Mouse (Mus musculus) ES-Bruce4 (cell line): ENCODE results near the gene Znrf3.

Experiments
- CTCF ChIP-seq: IDR thresholded peaks from one replicate; pipeline ENCODE4 v1.8.1; 2011; ENCODE audit warnings: low read depth, low read length
- EP300 ChIP-seq: IDR thresholded peaks from 2 replicates; pipeline ENCODE4 v1.6.1; 2011; ENCODE audit warnings: low read depth, low read length; ENCODE audit not compliant: insufficient read depth
- POLR2A ChIP-seq: IDR thresholded peaks from one replicate; pipeline ENCODE4 v1.8.1; 2011; ENCODE audit warnings: low read length; ENCODE audit not compliant: insufficient read depth

DNA sequence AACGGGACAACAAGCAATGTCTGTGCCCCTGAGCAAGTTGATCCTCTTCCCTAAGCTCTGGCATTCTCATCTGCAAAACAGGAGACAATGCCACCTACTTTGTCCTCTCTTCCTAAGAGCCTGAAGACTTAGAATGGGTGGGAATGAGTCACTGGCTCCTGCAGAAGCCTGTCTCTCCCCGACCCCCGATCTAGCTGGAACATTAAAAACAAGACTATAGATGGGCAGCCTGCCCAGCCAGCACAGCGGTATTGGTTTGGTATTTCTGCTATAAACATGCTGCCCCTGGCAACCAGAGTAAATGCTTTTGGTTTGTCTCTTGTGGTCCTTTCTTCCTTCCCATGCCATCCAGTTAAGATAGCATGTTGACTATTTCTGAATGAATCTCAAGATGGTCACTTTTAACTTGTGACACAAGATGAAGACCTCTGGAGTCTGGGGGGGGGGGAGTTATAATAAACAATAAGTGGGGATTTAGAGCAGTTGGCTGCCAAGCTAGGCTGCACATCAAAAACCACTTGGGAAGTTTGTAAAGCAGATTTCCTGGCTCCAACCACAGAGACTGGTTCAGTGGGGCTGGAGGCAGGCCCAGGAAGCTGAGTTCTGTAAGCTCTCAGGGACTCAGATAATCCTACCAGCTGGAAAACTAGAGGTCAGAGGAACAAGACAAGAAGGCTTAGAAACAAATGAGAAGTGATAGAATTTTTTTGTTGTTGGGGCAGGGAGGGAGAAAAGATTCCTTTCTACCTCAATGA lies 154.6 kb downstream of the Znrf3 start:
- no peak for TF ChIP-seq POLR2A
- no peak for TF ChIP-seq CTCF
- no peak for TF ChIP-seq EP300
